Mouse (Mus musculus) retina, postnatal 1 day (tissue): ENCODE measurements around the gene Ascc3.

Experiments
- DNase-seq: peaks from one replicate; pipeline ENCODE4 v3.0.0-alpha.2; 2012

The Ascc3 gene

GRCm38 (mm10) chr10:50592355-50593293, at the start of gene Ascc3:
Gene Ascc3 (plus strand): TSS chr10:50592669.
- DNase-seq, result peak; percentile 94

- DNase-seq, result no peak
Observed at GRCm38 (mm10) chr10:50584721-50585120, 7.7 kb upstream of the Ascc3 start.

GRCm38 (mm10) chr10:50586556-50586955, 5.9 kb upstream of the Ascc3 start:
- no peak for DNase-seq

GRCm38 (mm10) chr10:50593371-50593770, 902 bp downstream of the Ascc3 start:
- peak; percentile 1 for DNase-seq

- no peak for DNase-seq
Observed at GRCm38 (mm10) chr10:50595340-50595739, 2.9 kb downstream of the Ascc3 start.

GRCm38 (mm10) chr10:50604919-50605318, 12.4 kb downstream of the Ascc3 start:
- no peak for DNase-seq

GRCm38 (mm10) chr10:50613840-50614239, 21.4 kb downstream of the Ascc3 start:
- no peak for DNase-seq

- no peak for DNase-seq
Observed at GRCm38 (mm10) chr10:50625874-50626273, 33.4 kb downstream of the Ascc3 start.

- DNase-seq, result no peak
Observed at GRCm38 (mm10) chr10:50639607-50640006, 47.1 kb downstream of the Ascc3 start.

- DNase-seq, result no peak
Observed at GRCm38 (mm10) chr10:50650612-50651011, 58.1 kb downstream of the Ascc3 start.

GRCm38 (mm10) chr10:50653551-50653950, 61.1 kb downstream of the Ascc3 start:
- DNase-seq, result no peak

GRCm38 (mm10) chr10:50657352-50657751, 64.9 kb downstream of the Ascc3 start:
- peak; percentile 39 for DNase-seq

GRCm38 (mm10) chr10:50671517-50671916, 79.0 kb downstream of the Ascc3 start:
- no peak for DNase-seq

GRCm38 (mm10) chr10:50690324-50690723, 97.9 kb downstream of the Ascc3 start:
- DNase-seq, result no peak

- DNase-seq, result peak; percentile 43
Observed at GRCm38 (mm10) chr10:50698836-50699433, 106.5 kb downstream of the Ascc3 start.

GRCm38 (mm10) chr10:50701736-50702135, 109.3 kb downstream of the Ascc3 start:
- DNase-seq, result no peak

- DNase-seq, result no peak
Observed at GRCm38 (mm10) chr10:50702361-50702760, 109.9 kb downstream of the Ascc3 start.

GRCm38 (mm10) chr10:50704202-50704601, 111.7 kb downstream of the Ascc3 start:
- DNase-seq, result peak; percentile 79

GRCm38 (mm10) chr10:50704898-50705297, 112.4 kb downstream of the Ascc3 start:
- DNase-seq, result no peak

GRCm38 (mm10) chr10:50711286-50711685, 118.8 kb downstream of the Ascc3 start:
- peak; percentile 12 for DNase-seq

GRCm38 (mm10) chr10:50711765-50712164, 119.3 kb downstream of the Ascc3 start:
- DNase-seq, result no peak

- no peak for DNase-seq
Observed at GRCm38 (mm10) chr10:50733459-50733858, 141.0 kb downstream of the Ascc3 start.

- no peak for DNase-seq
Observed at GRCm38 (mm10) chr10:50762069-50762468, 169.6 kb downstream of the Ascc3 start.

GRCm38 (mm10) chr10:50762984-50763383, 170.5 kb downstream of the Ascc3 start:
- DNase-seq, result no peak
